Mouse (Mus musculus) heart, postnatal 14 days (tissue): Measurements from ENCODE around the gene Olfr994. TPM values are rescaled to one million over a fixed set of nuclear protein-coding genes. Genes with fewer than 3 reads are reported as not detected.

ENCODE experiments used
- DNase-seq, 2 experiments: peaks; one replicate each; pipeline ENCODE4 v3.0.0; 2021 to 2022
- intact Hi-C: fragments of 180-260 bp; cut with DNase I; formaldehyde crosslinking; loops from one replicate; pipeline ENCODE4 v1.15.1; 2025
- long read RNA-seq, 2 experiments: library from polyadenylated mRNA; stranded (forward); transcript quantifications; one replicate each; pipeline ENCODE4 v2.0.0; 2021
- total RNA-seq, 2 experiments: library from RNA; stranded (reverse); gene quantifications; 2 replicates each; pipeline ENCODE4 v1.2.3; 2021

Gene Olfr994
- total RNA-seq, result not detected
- long read RNA-seq, experiment 1, result 0 reads
- long read RNA-seq, experiment 2, result 0 reads

GRCm38 (mm10) chr2:85436351-85436750, at the start of gene Olfr994:
TSS of gene Olfr994 (minus strand) at chr2:85436451.
- intact Hi-C loops, result no loop called here
- no peak for DNase-seq

- peak; percentile 3 for DNase-seq
- intact Hi-C loops, result no loop called here
Observed at GRCm38 (mm10) chr2:85466801-85467325, 30.6 kb upstream of the Olfr994 start.

GRCm38 (mm10) chr2:85443539-85443938, 7.3 kb upstream of the Olfr994 start, which contains the start of gene Olfr995:
TSS of gene Olfr995 (minus strand) at chr2:85443639.
- no peak for DNase-seq
- intact Hi-C loops, result no loop called here

- no peak for DNase-seq
- intact Hi-C loops, result no loop called here
Observed at GRCm38 (mm10) chr2:85442546-85442945, 6.3 kb upstream of the Olfr994 start.

- intact Hi-C loops, result no loop called here
- DNase-seq, result no peak
Observed at GRCm38 (mm10) chr2:85425893-85426292, 10.4 kb downstream of the Olfr994 start.

- no peak for DNase-seq
- intact Hi-C loops, result no loop called here
Observed at GRCm38 (mm10) chr2:85414777-85415176, 21.5 kb downstream of the Olfr994 start, which contains the start of gene Olfr993. TSS of gene Olfr993 (minus strand) at chr2:85414877.

- DNase-seq, result no peak
- intact Hi-C loops, result no loop called here
Observed at GRCm38 (mm10) chr2:85409369-85409768, 26.9 kb downstream of the Olfr994 start, which contains the start of gene Olfr992. TSS of gene Olfr992 (minus strand) at chr2:85409469.

Other genes starting within 250 kb of the Olfr994 start
- gene Lrrc55, start 239.3 kb downstream of the Olfr994 start, total RNA-seq, result 1 to 10 TPM; 3.1 to 4.3 TPM
- not detected for gene Olfr987, start 97.1 kb downstream of the Olfr994 start, total RNA-seq
- gene Olfr988, start 73.2 kb downstream of the Olfr994 start, total RNA-seq, result not detected
- gene Olfr992, start 27.0 kb downstream of the Olfr994 start, total RNA-seq, result not detected
- gene Olfr993, start 21.6 kb downstream of the Olfr994 start, total RNA-seq, result not detected
- gene Olfr995, start 7.2 kb upstream of the Olfr994 start, total RNA-seq, result not detected
- not detected for gene 4833423E24Rik, start 82.6 kb upstream of the Olfr994 start, total RNA-seq
- not detected for gene Olfr996, start 142.8 kb upstream of the Olfr994 start, total RNA-seq
- not detected for gene Olfr998, start 152.5 kb upstream of the Olfr994 start, total RNA-seq
- not detected for gene Olfr1000, start 175.5 kb upstream of the Olfr994 start, total RNA-seq
- not detected for gene Olfr1002, start 214.3 kb upstream of the Olfr994 start, total RNA-seq
- not detected for gene Olfr154, start 228.0 kb upstream of the Olfr994 start, total RNA-seq
- not detected for gene Olfr1006, start 242.3 kb upstream of the Olfr994 start, total RNA-seq